Mouse (Mus musculus) testis, postnatal 10 days (tissue): ENCODE results near the gene Ccdc34.
"Not testable (repeated sequence)": the region's sequence is repeated elsewhere in the genome, so short reads cannot be mapped to it uniquely, and the experiment has no call there.

ENCODE experiments used
- DNase-seq: peaks from one replicate; pipeline ENCODE4 v3.0.0; 2021; ENCODE audit warnings: low spot score

The Ccdc34 gene

DNA sequence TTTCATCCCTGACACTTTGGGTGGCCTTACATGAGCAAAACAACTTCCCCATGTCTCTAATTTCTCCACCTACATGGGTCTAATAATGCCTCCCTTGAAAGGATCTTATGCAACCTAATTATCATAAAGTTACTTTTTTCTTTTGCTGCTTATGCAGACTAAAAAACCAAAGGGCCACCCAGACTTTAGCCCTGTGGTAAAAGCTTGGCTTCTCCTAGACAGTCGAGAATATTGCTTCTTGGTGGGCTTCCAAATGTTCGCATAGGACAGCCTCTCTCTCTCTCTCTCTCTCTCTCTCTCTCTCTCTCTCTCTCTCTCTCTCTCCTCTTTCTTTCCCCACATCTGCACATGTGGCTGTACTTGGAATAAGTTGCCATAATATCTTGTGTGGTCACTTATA is 60.0 kb downstream of the Ccdc34 start:
- no peak for DNase-seq

DNA sequence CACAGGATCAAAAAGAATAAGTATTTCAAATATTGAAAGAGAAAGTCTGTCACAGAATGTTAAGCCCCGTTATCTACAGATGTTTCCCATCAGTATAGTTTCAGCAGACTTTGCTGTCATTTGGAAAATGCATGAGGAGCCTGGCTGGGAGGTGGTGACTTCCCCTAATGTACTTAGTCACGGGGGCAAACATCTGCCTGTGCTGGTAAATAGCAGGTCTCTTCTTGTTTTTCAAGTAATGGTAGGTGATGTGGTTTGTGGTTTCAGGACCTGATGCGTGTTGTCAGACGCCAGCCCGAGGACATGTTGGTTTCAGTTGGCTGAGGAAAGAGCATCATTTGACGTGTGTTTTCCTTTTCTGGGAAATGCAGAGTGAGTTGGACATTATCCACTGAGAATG is 62.9 kb downstream of the Ccdc34 start:
- no peak for DNase-seq

DNA sequence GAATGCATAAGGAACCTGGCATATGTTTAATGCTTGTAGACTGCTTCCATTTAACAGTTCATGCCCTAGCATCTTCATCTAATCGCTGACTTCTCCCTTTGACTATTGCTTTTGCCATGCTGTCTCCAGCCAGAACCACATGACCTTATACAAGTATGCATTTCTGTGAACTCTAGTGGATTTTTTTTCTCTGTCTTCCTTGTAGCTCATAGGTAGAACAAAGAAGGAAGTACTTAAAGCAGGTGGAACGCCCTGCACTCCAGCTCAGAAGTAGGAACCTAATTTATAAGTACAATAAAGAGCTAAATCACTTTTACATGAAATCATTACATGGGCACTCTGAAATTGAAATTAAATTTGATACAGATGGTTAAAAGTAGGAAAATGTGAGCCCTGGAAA is 65.4 kb downstream of the Ccdc34 start:
- DNase-seq, result no peak

DNA sequence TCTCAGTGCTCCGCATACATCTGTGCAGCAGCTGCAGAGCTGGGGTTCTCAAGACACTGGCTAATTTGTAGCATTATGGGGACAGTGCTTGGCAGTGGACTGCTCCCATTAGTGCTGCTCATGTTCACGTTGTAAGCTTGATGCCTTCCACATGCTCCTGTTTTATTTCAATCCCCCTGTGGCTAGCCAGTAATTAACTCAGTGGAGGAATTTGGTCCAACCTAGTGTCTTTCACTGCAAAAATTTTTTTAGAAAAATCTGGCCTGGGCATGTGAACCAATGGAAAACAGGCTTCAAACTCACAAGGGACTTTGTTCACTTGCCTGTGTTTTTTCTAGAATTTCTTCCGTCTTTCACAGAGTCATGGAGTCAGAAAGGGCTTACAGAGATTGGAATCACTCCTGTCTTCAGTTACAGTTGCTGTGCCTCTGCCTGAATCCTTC is 68.1 kb downstream of the Ccdc34 start:
- no peak for DNase-seq

DNA sequence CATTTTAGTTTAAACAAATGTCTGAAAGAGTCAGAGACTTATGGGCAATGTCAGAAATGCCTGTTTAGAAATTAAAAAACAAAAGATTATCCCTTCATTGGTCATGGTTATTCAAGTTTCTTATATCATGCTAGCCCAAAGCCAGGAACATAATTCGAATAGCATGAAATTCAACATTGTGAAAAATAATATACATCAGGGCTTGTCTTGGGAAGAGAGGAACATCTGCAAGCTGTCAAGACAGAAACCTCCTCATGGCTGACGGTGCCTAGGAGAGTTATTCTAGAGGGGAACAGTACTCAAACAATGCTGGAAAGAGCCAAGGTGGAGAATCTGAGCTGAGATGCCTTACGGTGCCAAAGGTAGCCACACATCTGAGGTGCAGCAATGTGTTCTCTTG is 96.5 kb downstream of the Ccdc34 start:
- DNase-seq, result no peak

DNA sequence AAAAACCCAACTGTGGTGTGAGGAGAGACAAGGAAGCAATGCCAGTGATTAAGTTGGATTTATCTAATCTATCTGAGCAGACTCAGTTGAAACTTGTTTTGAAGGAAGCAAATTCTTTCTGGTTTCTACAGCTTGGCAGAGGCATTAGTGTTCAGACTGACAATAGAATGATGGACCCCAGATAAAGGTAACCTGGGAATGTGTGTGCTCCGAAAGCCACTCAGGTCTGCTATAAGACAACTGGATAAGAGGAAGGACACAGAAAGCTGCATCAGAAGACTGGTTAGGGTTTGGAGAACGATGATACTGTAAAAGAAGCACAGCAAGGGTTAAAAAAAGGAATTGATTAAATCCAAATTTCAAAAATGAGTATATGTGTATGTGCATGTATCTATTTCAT is 111.8 kb downstream of the Ccdc34 start:
- no peak for DNase-seq

DNA sequence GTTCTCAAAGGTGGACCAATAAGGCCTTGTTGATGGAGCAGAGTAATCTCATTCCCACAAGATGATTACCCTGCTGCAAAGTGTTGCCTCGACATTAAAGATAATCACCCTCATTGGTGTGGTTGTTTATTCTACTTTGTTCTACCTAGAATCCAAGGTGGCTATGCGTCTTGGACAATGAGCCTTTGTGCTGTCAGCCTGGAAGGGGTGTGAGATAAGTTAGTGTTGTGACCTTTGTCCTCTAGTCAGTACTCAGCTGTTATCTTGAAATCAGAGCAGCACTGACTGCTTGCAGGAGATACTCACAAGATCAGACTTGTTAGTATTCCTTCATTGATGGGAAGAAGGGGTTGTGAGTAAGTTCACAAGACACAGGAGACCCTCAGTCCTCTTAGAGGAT is 114.0 kb downstream of the Ccdc34 start:
- no peak for DNase-seq

DNA sequence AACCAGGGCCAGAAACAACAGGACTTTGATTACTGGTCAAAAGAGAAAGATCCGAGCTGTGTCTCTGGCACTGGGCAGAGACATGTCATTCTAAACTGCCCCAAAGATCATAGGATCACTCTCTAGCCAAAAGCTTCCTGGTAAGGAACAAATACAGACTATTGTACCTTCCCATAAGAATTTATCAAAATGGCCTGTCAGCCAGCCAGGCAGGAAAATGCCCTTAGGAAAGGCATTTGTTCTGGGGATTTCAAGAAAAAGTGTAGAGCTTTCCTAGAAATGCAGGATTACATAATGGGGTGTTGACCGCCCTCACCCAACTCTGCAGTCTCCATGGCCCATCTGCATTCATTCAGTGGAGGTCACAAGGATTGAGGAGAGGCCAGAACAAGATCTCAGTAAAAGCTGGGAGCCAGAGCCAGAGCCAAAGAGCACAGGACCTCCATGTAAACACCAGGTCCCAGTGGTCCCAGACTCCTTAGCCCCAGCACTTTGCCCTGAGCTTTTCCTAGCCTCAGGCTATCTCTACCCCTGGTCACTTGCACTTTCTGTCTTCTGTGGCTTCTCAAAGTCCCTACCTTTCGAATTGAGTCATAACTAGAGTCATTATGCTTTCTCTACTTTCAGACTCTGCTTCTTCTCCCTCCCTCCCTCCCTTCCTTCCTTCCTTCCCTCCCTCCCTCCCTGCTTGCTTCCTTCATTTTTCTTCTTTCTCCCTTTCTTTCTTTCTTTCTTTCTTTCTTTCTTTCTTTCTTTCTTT is 115.9 kb downstream of the Ccdc34 start:
- no peak for DNase-seq

DNA sequence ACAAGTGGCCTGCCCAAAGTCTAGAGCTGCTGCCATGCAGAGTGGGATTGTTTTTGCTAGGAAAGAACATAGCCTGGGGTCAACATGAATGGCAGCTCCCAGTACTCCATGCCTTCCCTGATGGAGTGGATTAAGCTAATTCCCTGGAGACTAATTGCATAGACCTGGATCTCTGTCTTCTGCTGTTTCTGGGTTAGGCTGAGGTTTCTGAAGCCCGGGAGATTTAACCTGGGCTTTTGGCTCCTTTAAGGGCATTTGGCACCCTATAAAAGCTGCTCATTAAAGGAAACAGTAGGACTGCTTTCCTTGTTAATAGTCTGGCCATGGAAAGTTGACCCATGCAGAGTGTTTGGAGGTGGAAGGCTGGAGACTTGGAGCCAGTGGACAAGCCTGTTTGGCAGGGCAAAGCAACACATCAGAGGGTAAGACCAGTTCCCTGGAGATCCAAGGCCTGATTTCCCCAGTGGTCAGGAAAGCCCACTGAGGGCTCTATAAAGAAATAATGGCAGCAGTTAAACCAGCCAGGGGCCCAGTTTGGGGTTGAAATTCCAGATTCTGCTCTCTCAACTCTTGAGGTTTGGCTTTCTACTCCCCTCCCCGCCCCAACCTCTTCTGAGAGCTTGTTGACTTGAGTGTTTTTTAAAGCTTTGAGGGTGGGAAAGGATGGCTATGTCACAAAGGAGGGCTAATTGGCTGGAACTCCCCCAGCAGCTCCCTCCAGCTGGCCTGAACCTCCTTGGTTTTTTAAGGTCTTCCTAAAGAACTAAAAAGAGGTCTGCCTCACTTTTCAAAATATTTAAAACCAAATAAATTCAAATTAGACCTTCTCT is 117.4 kb downstream of the Ccdc34 start:
- DNase-seq, result no peak

DNA sequence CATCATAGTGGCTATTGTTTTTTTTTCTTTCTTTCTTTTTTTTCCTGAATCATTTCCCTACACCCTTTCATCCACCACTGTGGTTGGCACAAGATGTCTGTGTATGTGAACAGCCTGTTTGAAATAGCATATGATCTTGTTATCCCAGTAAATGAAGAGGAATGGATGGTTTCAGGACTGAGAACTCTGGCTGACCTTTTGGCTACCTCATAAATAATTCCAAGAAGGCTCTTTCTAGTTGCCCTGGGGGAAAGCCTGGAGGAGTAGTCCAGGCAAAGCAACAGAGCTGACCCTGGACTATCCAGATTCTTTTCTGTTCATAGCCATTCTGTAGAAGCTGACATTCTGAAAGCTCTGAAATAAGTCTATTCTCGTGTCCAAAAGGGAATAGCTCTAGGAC is 119.7 kb downstream of the Ccdc34 start:
- DNase-seq, result no peak

DNA sequence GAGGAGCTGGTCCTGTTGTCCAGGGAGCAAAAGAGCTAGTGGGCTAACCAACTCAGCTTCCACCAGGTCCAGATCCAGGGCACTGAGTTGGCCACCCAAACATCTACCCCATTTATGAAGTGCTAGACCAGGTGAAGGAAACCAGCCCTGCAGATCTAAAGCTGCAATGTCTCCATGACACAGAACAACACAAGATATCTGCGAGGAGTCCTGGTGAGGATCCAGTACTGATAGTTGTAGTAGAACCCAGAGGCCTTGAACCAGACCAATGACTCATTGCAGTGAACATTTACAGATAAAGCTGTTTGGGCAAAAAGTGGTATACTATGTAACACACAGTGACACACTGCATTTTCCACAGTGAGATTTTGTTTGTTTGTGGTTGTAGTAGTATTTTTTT is 120.5 kb downstream of the Ccdc34 start:
- DNase-seq, result no peak

DNA sequence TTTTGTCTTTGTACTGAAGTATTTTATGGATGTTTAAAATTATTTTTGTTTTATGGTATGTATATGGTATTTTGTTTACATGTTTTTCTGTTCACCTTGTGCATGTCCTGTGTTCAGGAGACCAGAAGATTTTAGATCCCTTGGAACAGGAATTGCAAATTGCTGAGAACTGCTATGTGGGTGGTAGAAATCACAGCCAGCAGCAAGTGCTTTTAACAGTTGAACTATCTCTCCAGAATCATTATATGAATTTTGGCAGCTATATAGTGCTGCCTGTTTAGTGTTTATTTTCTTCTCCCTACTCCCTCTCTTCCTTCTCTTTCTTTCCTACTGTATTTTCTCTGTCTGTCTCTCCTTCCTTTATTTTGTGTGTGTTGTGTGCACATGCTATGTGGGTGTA is 130.4 kb downstream of the Ccdc34 start:
- not testable (repeated sequence) for DNase-seq

DNA sequence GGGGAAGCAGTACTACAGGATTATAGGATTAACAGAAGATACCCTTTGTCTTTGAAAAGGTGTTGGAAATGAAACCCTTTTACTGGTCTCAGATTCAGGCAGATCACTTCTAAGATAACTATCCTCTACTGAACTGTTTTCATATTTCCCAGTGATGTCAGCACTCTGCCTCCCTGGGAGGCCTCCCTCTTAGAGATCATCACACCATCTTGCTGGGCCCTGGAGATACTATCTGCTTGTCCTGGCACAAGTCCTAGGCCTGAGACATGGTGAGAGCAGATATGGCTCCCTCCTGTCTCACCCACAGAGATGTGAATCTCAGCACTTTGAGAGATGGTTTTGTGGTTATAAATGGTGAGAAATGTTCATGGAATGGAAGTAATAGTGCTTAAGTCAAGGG is 131.6 kb downstream of the Ccdc34 start:
- DNase-seq, result no peak

DNA sequence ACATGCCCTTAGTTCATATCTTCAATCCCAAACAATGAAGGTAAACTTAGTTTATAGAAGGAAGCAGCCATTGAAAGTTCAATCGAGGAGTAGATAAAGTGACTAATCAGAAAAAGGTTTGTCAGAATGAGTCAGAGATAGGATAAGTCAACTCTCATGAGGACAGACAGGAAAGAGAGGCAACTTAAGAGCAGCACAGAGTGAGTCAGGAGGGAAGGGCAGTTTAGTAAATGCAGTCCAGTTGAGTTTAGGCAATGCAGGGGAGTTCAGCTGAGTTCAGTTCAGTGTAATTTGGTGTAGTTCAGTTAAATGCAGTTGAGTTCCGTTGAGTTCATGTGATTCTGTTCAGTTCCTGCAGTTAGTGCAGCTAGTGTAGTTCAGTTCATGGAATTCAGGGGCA is 138.7 kb downstream of the Ccdc34 start:
- no peak for DNase-seq

DNA sequence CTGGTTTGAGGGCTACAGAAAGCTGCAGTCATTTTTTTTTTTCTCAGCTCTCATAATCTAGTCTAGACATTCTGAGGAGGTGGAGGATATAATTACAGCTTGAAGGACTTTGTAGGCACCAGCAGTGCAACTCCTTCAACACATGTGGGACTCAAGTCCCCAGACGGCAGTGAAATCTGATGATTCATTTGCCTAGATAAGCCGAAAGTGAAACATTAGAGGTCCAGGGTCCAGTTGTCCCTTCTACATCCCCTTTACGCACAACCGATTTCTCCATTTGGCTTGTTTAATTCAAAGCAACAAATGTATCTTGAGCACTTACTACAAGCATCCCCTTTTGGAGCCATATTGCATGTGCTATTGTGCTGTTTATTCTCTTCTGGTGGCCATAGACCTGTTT is 147.4 kb downstream of the Ccdc34 start:
- DNase-seq, result no peak

DNA sequence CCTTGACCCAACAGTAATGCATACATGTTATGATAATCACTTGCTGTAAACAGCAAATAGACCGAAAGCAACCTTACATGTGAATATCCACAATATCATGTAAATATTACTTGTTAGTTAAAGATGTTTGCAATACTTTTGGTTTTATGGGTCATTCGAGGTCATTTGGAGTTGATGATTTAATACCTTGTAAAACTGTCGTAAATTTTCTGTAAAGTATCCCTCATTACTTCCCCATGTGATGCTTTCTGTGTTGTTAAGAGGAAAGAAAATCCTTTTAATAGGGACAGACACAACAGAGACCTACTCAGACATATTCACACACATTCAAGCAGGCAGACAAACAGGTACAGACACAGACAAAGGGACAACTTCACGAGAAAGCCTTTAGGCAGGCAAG is 150.1 kb downstream of the Ccdc34 start:
- no peak for DNase-seq

DNA sequence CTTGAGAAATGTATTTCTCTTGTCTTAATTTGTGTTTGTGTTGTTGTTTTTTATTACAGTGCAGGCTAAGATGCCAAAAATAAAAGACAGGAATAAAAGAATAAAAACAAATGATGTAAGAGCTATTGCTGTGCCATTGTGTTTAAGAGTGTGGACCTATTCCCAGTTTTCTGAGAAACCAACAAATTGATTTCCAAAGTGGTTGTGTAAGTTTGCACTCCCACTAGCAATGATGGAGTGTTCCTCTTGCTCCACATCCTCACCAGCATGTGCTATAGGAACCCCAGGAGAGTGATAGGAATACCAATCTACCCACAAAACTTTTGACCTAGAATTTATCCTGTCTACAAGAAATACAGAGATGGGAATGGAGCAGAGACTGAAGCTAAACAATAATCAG is 150.7 kb downstream of the Ccdc34 start:
- DNase-seq, result no peak

DNA sequence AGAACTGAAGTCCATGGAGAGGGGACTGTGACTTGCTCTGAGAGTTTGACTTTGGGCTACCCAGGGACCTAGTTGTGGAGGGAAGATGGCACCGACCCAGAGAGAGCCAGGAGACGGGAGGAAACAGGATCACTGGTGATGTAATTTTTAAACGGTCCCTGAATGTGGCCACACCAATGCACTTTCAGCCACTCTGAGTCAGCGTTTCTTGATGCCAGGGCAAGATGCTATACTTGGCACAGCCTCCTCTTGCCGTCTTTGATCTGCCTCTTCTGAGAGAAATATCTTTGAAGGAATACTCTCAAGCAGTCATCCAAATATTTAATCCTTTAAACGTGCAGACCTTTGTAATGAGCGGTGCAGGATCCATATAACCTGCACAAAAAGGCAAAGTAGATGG is 154.8 kb downstream of the Ccdc34 start:
- DNase-seq, result no peak

DNA sequence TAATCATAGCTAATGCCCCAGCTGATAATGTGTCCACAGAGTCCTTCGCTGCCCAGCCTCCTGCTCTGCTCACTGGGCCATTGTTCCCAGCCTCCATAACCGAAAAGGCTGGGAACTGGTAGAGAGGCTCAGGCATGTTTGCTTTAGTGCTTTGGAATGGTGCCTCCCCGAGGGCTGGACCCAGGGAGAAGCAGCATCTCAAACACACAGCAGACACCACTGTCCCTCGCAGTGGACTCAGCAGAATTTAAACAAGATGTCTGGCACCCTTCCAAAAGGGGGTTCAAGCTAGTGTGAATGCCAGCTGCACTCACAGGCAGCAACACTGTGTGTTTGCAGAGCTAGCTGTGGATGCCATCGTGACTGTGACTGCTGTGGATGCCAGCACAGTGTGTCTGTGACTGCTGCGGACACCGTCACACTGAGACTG is 156.2 kb downstream of the Ccdc34 start:
- no peak for DNase-seq

DNA sequence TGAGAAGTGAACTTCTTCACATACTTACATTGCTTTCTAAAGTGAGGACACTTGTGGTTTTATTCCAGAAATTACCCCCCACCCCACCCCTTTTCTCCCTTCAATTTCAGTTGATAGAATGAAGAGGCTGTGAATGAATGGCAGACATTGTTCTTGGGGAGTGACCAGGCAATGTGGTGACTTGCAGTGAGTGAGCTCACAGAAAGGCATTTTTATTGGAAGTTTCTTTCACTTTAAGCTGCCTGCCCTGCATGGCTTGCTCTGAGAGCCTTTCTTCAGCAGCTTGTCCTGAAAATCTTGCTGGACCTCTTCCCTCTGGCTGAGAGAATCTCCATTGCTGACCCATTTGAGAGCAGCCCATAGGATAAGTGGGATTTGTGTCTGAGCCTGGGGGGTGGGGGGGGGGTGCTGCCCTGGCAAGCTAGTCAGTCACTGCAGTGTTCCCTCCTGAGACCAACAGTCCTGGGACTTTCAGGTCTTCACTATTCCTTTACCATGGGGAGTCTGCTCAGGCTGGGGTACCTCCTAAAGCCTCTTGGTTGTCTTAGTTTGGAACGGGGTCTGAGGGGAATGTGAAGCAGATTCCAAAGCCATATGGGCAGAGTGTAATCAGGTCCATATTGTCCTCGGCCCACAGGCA is 159.3 kb downstream of the Ccdc34 start:
- no peak for DNase-seq

DNA sequence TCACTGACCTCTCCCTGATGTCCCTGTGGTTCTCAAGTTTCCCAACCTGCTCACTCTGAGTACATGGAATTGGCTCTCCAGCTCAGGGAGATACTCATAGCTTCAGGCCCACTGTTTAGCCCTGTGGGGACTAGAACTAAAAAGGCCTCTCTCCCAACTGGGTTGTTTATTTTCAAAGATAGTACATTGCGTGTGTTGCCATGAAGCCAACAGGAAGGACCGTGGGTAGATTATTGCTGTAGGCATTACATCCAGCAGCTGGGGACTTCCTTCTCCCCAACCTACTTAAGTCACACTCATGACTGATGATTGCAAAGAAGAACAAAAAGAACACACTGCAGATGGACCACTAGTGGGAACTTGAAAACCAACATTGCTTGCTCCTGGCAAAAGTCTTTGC is 159.8 kb downstream of the Ccdc34 start:
- DNase-seq, result no peak

DNA sequence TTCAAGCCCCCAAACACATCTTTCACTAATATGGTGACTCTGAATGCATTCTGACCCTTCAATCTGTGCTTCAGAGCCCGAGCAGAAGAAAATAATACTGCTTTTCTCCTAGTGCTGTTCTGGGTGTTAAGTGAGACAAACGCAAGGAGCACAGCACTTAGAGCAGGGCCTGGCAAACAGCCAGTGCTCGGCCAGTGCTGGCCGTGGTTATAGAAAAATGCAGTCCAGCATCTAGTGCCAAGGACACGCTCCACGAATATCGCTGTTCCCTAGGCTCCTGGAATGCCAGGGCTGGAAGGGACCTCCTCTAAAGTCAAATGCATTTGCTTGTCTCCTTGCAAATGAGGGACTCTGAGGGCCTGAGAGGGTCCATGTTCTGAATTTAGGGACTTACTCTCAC is 160.3 kb downstream of the Ccdc34 start:
- DNase-seq, result peak; percentile 65

DNA sequence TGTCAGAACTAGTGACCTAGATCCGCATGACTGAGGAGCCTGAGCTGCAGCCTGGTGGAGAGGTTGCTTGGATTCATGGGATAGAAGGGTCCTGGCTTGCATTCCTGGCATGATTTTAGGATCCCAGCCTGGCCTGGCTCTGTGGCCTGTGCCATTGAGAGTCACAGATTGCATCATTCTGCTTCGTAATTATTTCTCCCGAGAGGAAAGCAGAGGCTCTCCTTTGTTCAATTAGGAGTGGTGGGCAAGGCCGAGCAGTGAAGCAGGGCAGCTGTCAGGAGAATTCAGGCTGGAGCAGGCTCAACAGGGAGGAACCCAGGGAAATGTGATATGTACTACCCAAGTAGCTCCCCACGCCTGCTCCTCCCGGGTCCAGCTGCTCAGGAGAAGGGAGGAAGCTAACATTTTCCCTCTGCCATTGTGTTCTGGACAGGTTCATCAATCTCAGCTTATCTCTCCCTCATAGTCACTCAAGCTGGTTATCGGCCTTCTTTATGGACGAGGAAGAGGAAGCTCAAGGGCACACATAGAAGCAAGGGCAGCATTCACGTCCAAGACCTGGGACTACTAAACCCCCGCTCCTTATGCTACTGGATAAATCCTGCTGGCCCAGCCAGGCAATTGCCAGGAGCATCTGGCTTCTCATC is 162.2 kb downstream of the Ccdc34 start:
- peak; percentile 60 for DNase-seq
